Mouse (Mus musculus): Measurements from ENCODE around the gene Brinp1.

GRCm38 (mm10) chr4:68950556-68950955 is 3.6 kb downstream of the Brinp1 start:
- peak; percentile 37; the same call in 1 of the 2 replicates for TF ChIP-seq CTCF (IDR thresholded peaks at IDR 0.05; ENCODE audit: low read depth)
- TF ChIP-seq EP300 (IDR thresholded peaks at IDR 0.05; ENCODE audit: low read depth), result no peak

All from liver, postnatal 0 days (tissue).